Mouse (Mus musculus) cortical plate, adult 2 months (tissue): Measurements from ENCODE around the gene Dcun1d4. TPM values are rescaled to one million over a fixed set of nuclear protein-coding genes. Genes with fewer than 3 reads are reported as not detected.
A peak's percentile ranks its signal among the peaks of the same experiment; 100 is the strongest.

Experiments
- H3K27ac ChIP-seq: fragments of 200-500 bp; 2 replicates; pipeline ENCODE4 v1.5.1; 2012; ENCODE audit warnings: low read length, control low read depth, inconsistent platforms; ENCODE audit not compliant: insufficient read depth
- H3K4me1 ChIP-seq: fragments of 200-500 bp; 2 replicates; pipeline ENCODE4 v1.6.1; 2011; ENCODE audit warnings: low read length; ENCODE audit not compliant: control insufficient read depth, insufficient read depth
- H3K4me3 ChIP-seq: fragments of 200-500 bp; 2 replicates; pipeline ENCODE4 v1.5.1; 2011; ENCODE audit warnings: mild to moderate bottlenecking, low read length, control low read depth; ENCODE audit not compliant: insufficient read depth
- CTCF ChIP-seq: fragments of 200-500 bp; IDR thresholded peaks from 2 replicates; pipeline ENCODE4 v1.5.1; 2011; ENCODE audit warnings: mild to moderate bottlenecking, control low read depth, low read length; ENCODE audit not compliant: insufficient read depth; ENCODE audit errors: extremely low read depth
- POLR2A ChIP-seq: fragments of 200-500 bp; IDR thresholded peaks from 2 replicates; pipeline ENCODE4 v1.6.1; 2011; ENCODE audit warnings: mild to moderate bottlenecking, low read length, control low read depth; ENCODE audit not compliant: insufficient read depth; ENCODE audit errors: extremely low read depth
- polyA plus RNA-seq: library from polyadenylated mRNA; depleted of rRNA; stranded (reverse); fragments of >200 nt; gene quantifications from 2 replicates; pipeline ENCODE4 v1.2.3, GENCODE M21; 2012; rRNA removed

The Dcun1d4 gene
- polyA plus RNA-seq, 1 experiment = 57.6 TPM

DNA sequence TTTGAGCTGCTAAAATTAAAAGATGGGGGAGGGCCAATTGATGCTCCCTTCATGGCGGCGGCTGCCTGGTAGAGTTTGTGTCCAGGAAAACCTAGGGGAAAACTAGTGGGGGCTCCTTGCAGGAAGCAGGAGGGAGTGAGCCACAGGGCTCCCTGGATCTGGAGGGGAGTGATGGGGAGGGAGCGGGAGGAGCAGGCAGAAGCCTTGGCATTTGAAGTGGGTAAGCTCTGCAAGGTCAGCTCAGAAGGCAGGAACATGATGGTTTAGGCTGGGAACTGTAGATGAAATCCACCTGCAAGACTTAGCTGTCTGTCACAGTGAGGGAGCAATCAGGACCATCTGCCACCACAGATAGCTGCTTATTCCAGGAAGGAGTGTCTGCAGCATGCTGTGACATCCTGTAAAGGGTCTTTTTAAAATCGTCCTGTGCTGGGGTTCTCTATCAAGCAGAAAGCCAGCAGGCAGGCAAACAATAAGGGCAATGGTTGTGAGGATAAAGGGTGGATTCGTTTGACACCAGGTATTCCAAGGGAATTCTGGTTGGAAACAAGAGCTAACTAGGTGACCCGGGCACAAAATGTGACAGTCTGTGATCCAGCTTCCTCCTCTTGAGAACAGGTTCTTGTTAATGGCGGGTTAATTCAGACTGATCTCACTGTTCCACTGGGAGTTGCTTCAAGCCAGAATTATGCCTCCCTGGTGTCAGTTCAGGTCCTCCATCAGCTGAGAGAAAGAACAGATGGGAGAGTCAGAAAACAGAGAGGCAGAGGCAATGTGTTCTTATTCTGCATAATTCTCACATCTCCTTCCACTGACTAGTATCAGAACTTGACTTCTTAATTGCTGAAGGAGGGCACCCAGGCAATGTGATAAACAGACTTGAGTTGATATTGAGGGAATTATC is 104.7 kb downstream of the Dcun1d4 start:
- Histone ChIP-seq H3K4me3 (no peak overlapping the region), H3K27ac (no peak overlapping the region), H3K4me1 (no peaks in the 10 kb centered on the region; the same call in 1 of the 2 replicates)
- TF ChIP-seq CTCF = no peak
- no peak for TF ChIP-seq POLR2A

GRCm38 (mm10) chr5:73586597-73586996 is 105.8 kb downstream of the Dcun1d4 start:
- no peak for TF ChIP-seq POLR2A
- no peak for TF ChIP-seq CTCF

GRCm38 (mm10) chr5:73587119-73587518 is 106.3 kb downstream of the Dcun1d4 start:
- H3K4me1 ChIP-seq = no peaks in the 10 kb centered on the region; the same call in 1 of the 2 replicates

More at GRCm38 (mm10) chr5:73586597-73586996, 105.8 kb downstream of the Dcun1d4 start:
- no peak overlapping the region for H3K4me3 ChIP-seq
- H3K27ac ChIP-seq = no peak overlapping the region
- H3K4me1 ChIP-seq = no peaks in the 10 kb centered on the region; the same call in 1 of the 2 replicates

DNA sequence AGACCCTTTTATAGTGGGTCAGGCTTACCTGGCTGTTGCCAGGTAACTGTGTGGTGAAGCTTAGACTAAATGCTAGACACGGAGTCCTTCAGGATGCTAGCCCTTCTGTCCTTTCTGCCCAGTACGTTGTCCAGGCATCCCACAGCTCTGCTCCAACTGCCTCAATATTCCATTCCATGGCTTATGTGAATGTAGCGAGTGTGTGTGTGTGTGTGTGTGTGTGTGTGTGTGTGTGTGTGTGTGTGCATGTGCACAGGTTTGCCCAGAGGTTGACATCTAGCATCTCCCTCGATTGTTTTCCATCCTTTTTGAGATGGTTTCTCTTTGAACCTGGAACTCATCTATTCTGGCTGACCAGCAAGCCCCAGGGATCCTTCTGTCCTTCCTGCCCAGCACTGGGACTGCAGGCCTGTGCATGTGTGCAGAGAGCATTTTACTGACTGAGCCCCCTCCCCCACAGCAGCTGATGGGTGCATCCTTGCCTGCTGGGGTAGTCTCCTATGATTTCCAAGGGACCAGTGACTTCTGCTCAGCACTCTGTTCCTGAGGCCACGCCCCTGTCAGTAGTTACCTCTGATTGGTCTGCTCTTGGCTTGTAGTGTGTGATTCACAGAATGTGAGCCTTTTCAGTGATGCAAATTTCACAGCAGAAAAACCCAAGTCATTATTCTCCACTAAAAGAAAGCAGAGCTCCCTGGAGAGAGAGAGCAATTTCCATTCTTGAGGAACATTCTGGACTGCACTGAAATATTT is 118.3 kb downstream of the Dcun1d4 start:
- no peaks in the 10 kb centered on the region; the same call in 1 of the 2 replicates for H3K4me1 ChIP-seq
- no peak overlapping the region for H3K4me3 ChIP-seq
- TF ChIP-seq POLR2A (no peak), CTCF (no peak)
- no peak overlapping the region for H3K27ac ChIP-seq

More at GRCm38 (mm10) chr5:73587119-73587518, 106.3 kb downstream of the Dcun1d4 start:
- Histone ChIP-seq H3K27ac (no peak overlapping the region), H3K4me3 (no peak overlapping the region)
- no peak for TF ChIP-seq POLR2A
- no peak for TF ChIP-seq CTCF

DNA sequence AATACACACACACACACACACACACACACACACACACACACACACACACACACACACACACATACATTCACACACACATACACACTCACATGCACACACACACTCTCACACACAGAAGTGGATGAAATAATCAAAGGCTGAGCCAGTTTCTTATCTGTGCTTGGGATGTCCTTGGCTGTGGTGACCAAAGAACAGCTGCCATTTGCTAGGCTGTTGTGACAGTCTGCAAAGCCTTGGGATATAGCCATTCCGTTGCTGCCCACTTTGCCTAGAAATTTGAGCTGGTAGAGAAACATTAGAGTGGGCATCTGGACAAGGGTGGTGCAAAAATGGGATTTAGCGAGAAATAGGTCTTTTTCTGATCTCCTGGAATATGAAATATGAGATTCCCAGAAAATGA is 119.2 kb downstream of the Dcun1d4 start:
- Histone ChIP-seq H3K4me3 (no peak overlapping the region), H3K4me1 (no peaks in the 10 kb centered on the region; the same call in 1 of the 2 replicates), H3K27ac (no peak overlapping the region)
- TF ChIP-seq POLR2A (no peak), CTCF (no peak)

DNA sequence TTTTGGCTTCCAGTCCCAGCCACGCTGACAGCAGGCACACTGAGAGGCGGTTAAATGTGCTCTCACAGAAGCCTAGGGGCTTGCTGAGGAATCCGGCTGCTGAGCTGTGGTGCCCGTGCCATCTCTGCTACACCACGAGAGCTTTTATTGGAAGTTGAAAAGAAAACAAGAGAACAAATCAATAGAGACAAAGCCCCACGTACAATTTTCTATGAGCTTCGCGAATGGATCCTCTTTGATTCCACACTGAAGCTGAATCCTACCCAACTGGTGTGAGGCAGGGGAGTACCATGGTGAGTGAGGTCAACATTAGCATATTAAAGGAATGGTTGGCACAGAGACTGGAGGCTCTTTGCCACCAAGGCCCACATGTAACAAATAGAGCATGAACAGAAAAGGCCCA is 120.6 kb downstream of the Dcun1d4 start:
- TF ChIP-seq CTCF (no peak), POLR2A (no peak)
- H3K4me1 ChIP-seq = no peaks in the 10 kb centered on the region; the same call in none of the 2 replicates
- H3K27ac ChIP-seq = no peak overlapping the region
- H3K4me3 ChIP-seq = no peak overlapping the region

DNA sequence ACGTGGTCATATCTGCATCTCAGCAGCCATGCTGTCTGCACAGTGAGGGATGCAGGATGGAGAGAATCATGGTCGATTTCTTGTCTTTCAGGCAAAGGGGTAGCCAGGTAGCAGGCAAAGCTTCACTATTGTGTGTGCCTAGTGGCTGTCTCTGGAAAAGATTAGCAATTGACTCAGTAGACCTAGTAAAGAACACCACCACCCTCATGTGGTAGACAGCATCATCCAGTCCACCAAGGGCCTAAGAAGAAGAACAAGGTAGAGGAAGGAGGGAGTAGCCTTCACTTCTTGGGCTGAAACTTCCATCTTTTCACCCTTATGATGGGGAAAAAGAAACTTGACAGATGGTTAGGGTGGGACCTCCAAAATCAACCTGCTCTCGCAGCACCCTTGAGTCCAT is 122.1 kb downstream of the Dcun1d4 start:
- H3K4me1 ChIP-seq = no peaks in the 10 kb centered on the region; the same call in none of the 2 replicates
- no peak overlapping the region for H3K27ac ChIP-seq
- no peak overlapping the region for H3K4me3 ChIP-seq
- TF ChIP-seq POLR2A (no peak), CTCF (peak; percentile 26; the same call in 1 of the 2 replicates)

- H3K4me3 ChIP-seq = no peak overlapping the region
- no peaks in the 10 kb centered on the region; the same call in 1 of the 2 replicates for H3K4me1 ChIP-seq
- TF ChIP-seq CTCF (no peak), POLR2A (no peak)
- no peak overlapping the region for H3K27ac ChIP-seq
Observed at GRCm38 (mm10) chr5:73604542-73604941, 123.7 kb downstream of the Dcun1d4 start.

- Histone ChIP-seq H3K4me1 (no peaks in the 10 kb centered on the region; the same call in 1 of the 2 replicates), H3K27ac (no peak overlapping the region), H3K4me3 (no peak overlapping the region)
- TF ChIP-seq POLR2A (no peak), CTCF (no peak)
Observed at GRCm38 (mm10) chr5:73604964-73605363, 124.2 kb downstream of the Dcun1d4 start.

Other genes with a start within 250 kb of the Dcun1d4 start
- gene Fryl, start 224.4 kb upstream of the Dcun1d4 start, polyA plus RNA-seq = 46.5 and 50.3 TPM in 2 replicates
- 315 and 343 TPM in 2 replicates for gene Ociad1, start 188.2 kb upstream of the Dcun1d4 start, polyA plus RNA-seq
- gene Ociad2, start 140.0 kb upstream of the Dcun1d4 start, polyA plus RNA-seq = 53.7 and 60.5 TPM in 2 replicates
- 2.8 and 3.6 TPM in 2 replicates for gene Cwh43, start 74.9 kb upstream of the Dcun1d4 start, polyA plus RNA-seq
- 0.02 TPM in 1 of 2 replicates, not detected in the other for gene Lrrc66, start 151.5 kb downstream of the Dcun1d4 start, polyA plus RNA-seq
- gene Sgcb, start 166.8 kb downstream of the Dcun1d4 start, polyA plus RNA-seq = 48.6 and 50.3 TPM in 2 replicates
- 0.33 and 0.36 TPM in 2 replicates for gene Spata18, start 170.4 kb downstream of the Dcun1d4 start, polyA plus RNA-seq